Mouse (Mus musculus) right cerebral cortex, adult 18-20 months (tissue): Measurements from ENCODE around the gene Lsp1.

ENCODE experiments used
- DNase-seq: peaks from one replicate; pipeline ENCODE4 v3.0.0; 2022; ENCODE audit warnings: mixed read lengths

Lsp1 gene

GRCm38 (mm10) chr7:142509518-142509917, 48.9 kb downstream of the Lsp1 start:
- DNase-seq, result no peak

GRCm38 (mm10) chr7:142510021-142510777, 49.6 kb downstream of the Lsp1 start:
- no peak for DNase-seq

GRCm38 (mm10) chr7:142514048-142514447, 53.4 kb downstream of the Lsp1 start:
- DNase-seq, result no peak

GRCm38 (mm10) chr7:142516221-142516978, 55.8 kb downstream of the Lsp1 start:
- DNase-seq, result no peak

- no peak for DNase-seq
These were observed 56.9 kb downstream of the Lsp1 start for GRCm38 (mm10) chr7:142517531-142517930.

- DNase-seq, result no peak
These were observed 59.7 kb downstream of the Lsp1 start for GRCm38 (mm10) chr7:142520331-142520730.

GRCm38 (mm10) chr7:142522352-142522751, 61.7 kb downstream of the Lsp1 start:
- no peak for DNase-seq

- DNase-seq, result no peak
These were observed 62.8 kb downstream of the Lsp1 start for GRCm38 (mm10) chr7:142523200-142523990.

GRCm38 (mm10) chr7:142525342-142526178, 65.0 kb downstream of the Lsp1 start:
- DNase-seq, result no peak

- DNase-seq, result no peak
These were observed 68.7 kb downstream of the Lsp1 start for GRCm38 (mm10) chr7:142529350-142529749.

GRCm38 (mm10) chr7:142531973-142532521, 71.4 kb downstream of the Lsp1 start:
- DNase-seq, result no peak

GRCm38 (mm10) chr7:142532671-142533058, 72.1 kb downstream of the Lsp1 start, which contains the start of gene Mrpl23:
Gene Mrpl23 (plus strand): TSS chr7:142532686.
- DNase-seq, result no peak

- peak; percentile 84 for DNase-seq
These were observed 72.6 kb downstream of the Lsp1 start for GRCm38 (mm10) chr7:142533059-142533855.

GRCm38 (mm10) chr7:142535116-142535515, 74.5 kb downstream of the Lsp1 start:
- no peak for DNase-seq

GRCm38 (mm10) chr7:142535832-142536231, 75.2 kb downstream of the Lsp1 start:
- DNase-seq, result no peak

GRCm38 (mm10) chr7:142537181-142537580, 76.6 kb downstream of the Lsp1 start:
- no peak for DNase-seq

GRCm38 (mm10) chr7:142537879-142538278, 77.3 kb downstream of the Lsp1 start:
- peak; percentile 15 for DNase-seq

- no peak for DNase-seq
These were observed 77.7 kb downstream of the Lsp1 start for GRCm38 (mm10) chr7:142538291-142538690.

GRCm38 (mm10) chr7:142538766-142539165, 78.2 kb downstream of the Lsp1 start:
- DNase-seq, result no peak

- no peak for DNase-seq
These were observed 79.2 kb downstream of the Lsp1 start for GRCm38 (mm10) chr7:142539828-142540227.

- no peak for DNase-seq
These were observed 82.2 kb downstream of the Lsp1 start for GRCm38 (mm10) chr7:142542771-142543303.
